Mouse (Mus musculus) heart, postnatal 0 days (tissue): Measurements from ENCODE around the gene Plcz1.

Experiments
- CTCF ChIP-seq: IDR thresholded peaks from 2 replicates; pipeline ENCODE4 v1.5.1; 2016; ENCODE audit warnings: antibody characterized with exemption, control low read depth, low read depth
- EP300 ChIP-seq: IDR thresholded peaks from 2 replicates; pipeline ENCODE4 v1.6.1; 2016; ENCODE audit warnings: antibody characterized with exemption, low read depth

DNA sequence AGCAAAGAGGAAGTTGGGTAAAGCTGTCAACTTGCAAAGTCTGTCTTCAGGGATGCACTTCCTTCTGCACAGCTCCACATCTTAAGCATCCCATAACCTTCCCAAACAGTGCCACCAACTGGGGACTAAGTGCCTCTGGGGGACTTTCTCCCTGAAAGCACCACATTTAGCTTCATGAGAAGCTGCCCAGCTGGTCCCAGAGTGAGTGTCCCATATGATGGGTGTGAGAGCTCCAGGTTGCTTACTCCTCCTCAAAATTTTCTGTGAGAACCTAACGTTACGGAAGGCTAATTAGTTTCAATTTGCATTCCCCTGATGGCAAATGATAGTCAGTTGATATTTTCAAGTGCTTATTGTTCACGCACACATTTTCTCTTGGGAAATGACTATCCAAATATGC lies 57.2 kb downstream of the Plcz1 start:
- TF ChIP-seq CTCF (no peak), EP300 (no peak)
